Mouse (Mus musculus): ENCODE data around the gene Hs2st1.

Hs2st1 gene

DNA sequence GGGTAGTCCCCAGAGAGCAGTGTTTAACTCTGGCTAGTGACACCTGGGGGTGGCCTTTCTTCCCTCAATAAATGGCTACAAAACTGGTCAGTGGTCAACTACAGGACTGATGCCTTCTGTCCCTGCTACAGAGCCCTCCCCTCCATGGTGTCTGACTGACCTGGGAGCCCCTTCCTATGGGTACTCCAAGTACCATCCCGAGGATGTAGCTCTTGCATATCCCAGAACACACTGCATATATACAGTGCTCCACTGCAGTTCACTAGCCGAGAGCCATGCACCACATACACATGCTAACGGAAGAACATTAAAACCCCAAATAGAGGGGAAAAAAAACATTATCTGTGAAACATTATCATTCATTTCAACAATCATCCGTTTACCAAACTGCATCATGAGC, 61.6 kb downstream of the Hs2st1 start:
- no peak for DNase-seq (ENCODE audit: extremely low read depth, low read depth)

DNA sequence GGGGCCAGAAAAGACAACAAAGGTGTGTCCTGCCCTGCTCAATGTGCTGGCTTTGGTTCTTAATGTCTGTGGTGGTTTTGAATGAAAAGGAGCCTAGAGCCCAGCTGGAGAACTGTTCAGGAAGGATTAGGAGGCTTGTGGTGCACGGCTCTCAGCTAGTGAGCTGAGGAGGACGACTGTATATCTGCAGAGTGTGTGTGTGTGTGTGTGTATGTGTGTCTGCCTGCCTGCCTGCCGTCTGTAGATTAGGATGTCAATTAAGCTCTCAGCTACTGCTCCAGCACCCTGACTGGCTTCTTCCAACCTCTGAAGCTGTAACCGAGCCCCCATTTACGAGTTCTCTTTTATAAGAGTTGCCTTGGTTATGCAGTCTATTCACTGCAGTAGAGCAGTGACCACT, 62.1 kb downstream of the Hs2st1 start:
- DNase-seq (ENCODE audit: extremely low read depth, low read depth): no peak

- DNase-seq (ENCODE audit: extremely low read depth, low read depth): no peak
These were observed 63.8 kb downstream of the Hs2st1 start for GRCm38 (mm10) chr3:144506213-144506612.

- DNase-seq (ENCODE audit: extremely low read depth, low read depth): no peak
These were observed 68.1 kb downstream of the Hs2st1 start for GRCm38 (mm10) chr3:144501930-144502329.

DNA sequence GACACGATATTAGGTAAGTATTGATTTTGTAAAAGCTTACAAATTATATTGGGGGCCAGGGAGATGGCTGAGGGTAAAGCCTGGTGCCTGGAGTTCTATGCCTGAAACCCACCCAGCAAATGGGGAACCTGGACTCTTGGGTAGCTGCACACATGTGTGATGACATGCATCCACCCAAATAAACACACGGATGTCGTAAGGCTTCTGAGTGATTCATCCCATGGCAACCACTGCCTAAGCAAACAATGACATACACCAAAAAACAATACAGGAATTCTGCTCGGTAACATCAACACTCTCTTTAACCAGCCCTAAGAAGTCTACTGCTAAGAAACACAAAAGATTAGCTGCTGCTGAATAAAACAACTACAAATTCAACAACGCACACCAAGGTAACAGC, 73.2 kb downstream of the Hs2st1 start:
- DNase-seq (ENCODE audit: extremely low read depth, low read depth): no peak

- DNase-seq (ENCODE audit: extremely low read depth, low read depth): no peak
These were observed 75.1 kb downstream of the Hs2st1 start for GRCm38 (mm10) chr3:144494838-144495237.

GRCm38 (mm10) chr3:144488787-144489186, 81.2 kb downstream of the Hs2st1 start:
- DNase-seq (ENCODE audit: extremely low read depth, low read depth): no peak

DNA sequence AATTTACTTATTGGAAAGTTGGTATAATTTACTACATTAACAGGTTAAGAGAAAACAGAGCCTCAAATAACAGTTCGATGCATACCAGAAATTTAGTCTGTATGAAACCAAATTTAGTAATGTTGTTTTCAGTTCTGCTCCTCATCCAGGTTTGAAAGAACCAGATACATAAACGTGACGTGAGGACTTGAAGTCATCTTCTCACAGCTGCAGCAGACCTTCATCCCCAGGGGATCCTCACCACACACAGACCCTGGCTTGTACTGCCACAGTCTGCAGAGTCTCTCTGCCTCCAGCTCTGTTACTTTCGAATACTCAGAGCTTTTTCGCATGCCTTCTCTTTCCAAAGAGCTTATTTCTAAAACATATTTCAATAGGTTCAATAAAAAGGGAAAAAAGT, 89.4 kb downstream of the Hs2st1 start:
- DNase-seq (ENCODE audit: extremely low read depth, low read depth): no peak

DNA sequence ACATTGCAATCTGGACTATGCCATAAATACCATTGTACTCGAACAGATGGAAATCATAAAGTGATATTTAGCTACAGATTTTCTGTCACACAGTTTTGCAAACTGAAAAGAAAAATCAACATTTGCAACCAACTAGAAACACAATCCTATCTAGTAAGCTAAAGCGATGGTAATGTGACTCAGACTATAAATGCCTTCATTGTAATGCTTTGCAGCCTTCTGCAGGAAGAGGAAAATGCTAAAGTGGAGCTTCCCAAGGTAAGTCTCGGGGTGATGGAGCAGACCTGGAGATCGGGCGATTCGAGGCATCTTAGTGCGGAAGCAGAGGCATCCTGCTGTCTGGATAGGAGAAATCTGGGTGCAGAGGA, 91.6 kb downstream of the Hs2st1 start:
- DNase-seq (ENCODE audit: extremely low read depth, low read depth): no peak

DNA sequence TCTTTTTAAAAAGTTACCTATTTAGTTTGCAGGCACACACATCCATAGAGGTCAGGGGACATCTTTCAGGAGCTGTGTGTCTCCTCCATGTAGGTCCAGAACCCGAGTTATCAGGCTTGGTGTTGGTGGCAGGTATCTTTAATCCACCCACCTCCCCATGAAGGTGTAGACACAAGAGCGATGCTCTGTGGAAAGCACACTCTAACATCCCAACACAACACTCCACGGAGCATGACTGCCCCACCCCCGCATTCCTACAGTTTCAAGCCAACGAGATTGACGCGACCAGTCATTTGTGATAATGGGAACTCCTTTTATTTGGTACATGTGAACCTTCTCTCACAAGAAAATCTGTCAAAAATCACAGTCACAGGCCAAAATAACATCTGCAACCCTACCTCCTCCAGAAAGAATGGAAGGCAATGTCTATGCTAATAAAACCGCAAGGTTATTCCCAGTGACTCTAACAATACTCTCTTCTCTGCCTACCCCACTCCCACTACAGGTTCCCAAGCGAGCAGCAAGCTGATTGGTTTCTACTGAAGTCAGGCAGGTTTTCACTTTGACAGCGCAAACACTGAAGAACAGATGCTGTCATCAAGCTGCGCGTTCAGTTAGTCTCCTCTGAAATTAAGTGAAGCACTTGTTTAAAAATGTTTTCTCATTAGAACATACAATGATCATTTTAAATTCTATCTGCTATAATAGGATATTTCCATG, 92.1 kb downstream of the Hs2st1 start:
- DNase-seq (ENCODE audit: extremely low read depth, low read depth): no peak

GRCm38 (mm10) chr3:144475891-144476290, 94.1 kb downstream of the Hs2st1 start:
- no peak for DNase-seq (ENCODE audit: extremely low read depth, low read depth)

DNA sequence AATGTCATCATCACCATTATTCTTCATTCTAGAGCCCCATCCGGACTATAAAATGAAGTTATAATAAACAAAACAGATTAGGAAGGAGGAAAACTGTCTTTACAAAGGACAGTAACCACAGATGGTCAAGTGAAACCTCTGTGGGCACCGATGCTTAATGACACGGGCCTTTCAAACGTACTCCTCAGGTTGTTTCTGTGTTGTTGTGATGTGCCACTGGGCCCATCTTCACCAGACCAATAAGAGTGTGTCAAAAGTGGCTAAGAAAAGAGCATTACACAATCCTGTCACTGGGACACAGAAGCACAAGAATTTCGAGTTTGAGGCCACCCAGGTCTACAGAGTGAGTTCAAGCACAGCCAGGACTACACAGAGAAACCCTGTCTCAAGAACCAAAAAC, 95.3 kb downstream of the Hs2st1 start:
- no peak for DNase-seq (ENCODE audit: extremely low read depth, low read depth)

- no peak for DNase-seq (ENCODE audit: extremely low read depth, low read depth)
These were observed 98.0 kb downstream of the Hs2st1 start for GRCm38 (mm10) chr3:144471954-144472353.

GRCm38 (mm10) chr3:144470901-144471300, 99.1 kb downstream of the Hs2st1 start:
- DNase-seq (ENCODE audit: extremely low read depth, low read depth): no peak

- DNase-seq (ENCODE audit: extremely low read depth, low read depth): peak; percentile 62
These were observed 102.5 kb downstream of the Hs2st1 start for GRCm38 (mm10) chr3:144467521-144467920.

DNA sequence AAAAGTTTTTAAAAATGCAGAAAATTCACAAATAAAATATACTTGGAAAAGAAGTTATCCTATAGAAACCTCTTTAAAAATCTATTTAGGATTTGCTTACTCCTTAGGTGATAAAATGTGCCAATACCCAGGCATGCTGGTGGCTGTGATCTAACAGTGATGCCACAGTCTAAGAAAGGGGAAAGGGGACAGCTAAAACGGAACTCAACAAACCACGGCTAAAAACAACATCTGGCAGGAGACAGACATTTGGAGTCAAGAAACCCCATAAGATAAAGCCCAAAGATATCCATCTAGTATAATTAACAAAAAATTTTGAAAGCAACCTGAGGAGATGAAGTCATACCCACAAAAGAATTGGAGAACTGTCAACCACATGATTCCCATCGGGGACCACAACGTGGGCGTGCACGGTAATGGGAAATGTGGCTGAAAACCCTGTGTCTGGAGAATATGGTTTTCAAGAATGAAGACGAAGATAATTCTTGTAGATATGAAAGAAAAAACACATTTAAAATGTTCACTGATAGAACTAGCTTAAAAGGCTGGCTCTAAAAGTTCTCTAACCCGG, 103.8 kb downstream of the Hs2st1 start:
- DNase-seq (ENCODE audit: extremely low read depth, low read depth): no peak

DNA sequence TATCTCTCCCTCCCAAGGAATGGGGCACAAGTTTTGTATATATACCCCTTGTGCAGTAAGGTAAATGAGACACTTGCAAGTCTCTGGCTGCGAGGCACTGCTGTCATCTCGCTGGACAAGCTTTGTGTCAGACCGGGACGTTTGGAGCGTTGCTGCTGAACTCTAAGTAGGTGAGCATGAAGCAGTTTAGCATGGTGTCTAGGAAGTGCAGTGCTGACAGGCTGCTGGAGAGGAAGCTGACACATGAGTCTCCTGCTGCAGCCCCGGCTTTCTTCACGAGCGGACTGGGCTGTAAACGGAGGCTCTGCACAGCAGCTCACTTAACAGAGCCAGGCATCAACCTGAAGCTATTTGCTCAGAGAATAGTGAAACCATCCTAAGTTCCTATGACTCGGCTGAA, 107.3 kb downstream of the Hs2st1 start:
- DNase-seq (ENCODE audit: extremely low read depth, low read depth): no peak

GRCm38 (mm10) chr3:144460183-144460788, 109.7 kb downstream of the Hs2st1 start:
- no peak for DNase-seq (ENCODE audit: extremely low read depth, low read depth)

DNA sequence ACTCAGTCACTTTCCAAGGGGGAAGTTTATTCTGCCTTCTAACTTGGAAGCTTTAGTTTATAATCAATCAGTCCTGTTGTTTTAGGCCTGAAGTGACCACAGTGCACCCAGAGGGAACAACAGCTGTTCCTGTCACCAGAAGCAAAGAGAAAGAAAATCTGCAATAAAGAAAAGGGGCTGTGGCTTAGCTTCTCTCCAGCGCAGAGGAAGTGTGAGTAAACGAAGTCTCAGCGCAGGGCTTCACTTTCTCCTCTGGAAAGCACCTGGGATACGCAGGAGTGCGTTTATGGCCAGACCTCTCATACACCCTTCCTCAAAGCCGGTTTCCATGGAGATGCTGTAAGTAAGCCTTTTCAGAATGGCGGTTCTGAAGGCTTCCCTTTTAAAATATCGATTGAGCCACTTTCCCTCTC, 110.7 kb downstream of the Hs2st1 start:
- DNase-seq (ENCODE audit: extremely low read depth, low read depth): no peak

GRCm38 (mm10) chr3:144453701-144454430, 116.1 kb downstream of the Hs2st1 start:
- DNase-seq (ENCODE audit: extremely low read depth, low read depth): peak; percentile 65

- no peak for DNase-seq (ENCODE audit: extremely low read depth, low read depth)
These were observed 121.0 kb downstream of the Hs2st1 start for GRCm38 (mm10) chr3:144448977-144449376.

- no peak for DNase-seq (ENCODE audit: extremely low read depth, low read depth)
These were observed 122.1 kb downstream of the Hs2st1 start for GRCm38 (mm10) chr3:144447917-144448316.
